Mouse (Mus musculus) T-helper 2 cell (primary cell): ENCODE data around the gene Emc10.

Experiments
- in situ Hi-C: fragments of 300-600 bp; cut with MboI, MseI; formaldehyde crosslinking; loops from one replicate; pipeline ENCODE4 v1.15.1; 2025; ENCODE audit warnings: high pct_unique_total_duplicates

Emc10 gene

GRCm38 (mm10) chr7:44526414-44527154 lies 30.3 kb upstream of the Emc10 start:
- in situ Hi-C loops: no loop called here

- in situ Hi-C loops: no loop called here
Measured at GRCm38 (mm10) chr7:44525126-44525832, 28.9 kb upstream of the Emc10 start.

GRCm38 (mm10) chr7:44524502-44524901 lies 28.2 kb upstream of the Emc10 start, which contains the start of gene Mybpc2:
Mybpc2 (minus strand) TSS chr7:44524656.
- in situ Hi-C loops: no loop called here

GRCm38 (mm10) chr7:44523056-44523455 lies 26.7 kb upstream of the Emc10 start:
- in situ Hi-C loops: no loop called here

GRCm38 (mm10) chr7:44521710-44522109 lies 25.4 kb upstream of the Emc10 start:
- in situ Hi-C loops: no loop called here

GRCm38 (mm10) chr7:44520990-44521389 lies 24.7 kb upstream of the Emc10 start:
- in situ Hi-C loops: no loop called here

- in situ Hi-C loops: no loop called here
Measured at GRCm38 (mm10) chr7:44519240-44519913, 23.0 kb upstream of the Emc10 start.

- in situ Hi-C loops: no loop called here
Measured at GRCm38 (mm10) chr7:44507491-44507890, 11.2 kb upstream of the Emc10 start.

- in situ Hi-C loops: loop anchor here (5.0 kb wide), 1 partner anchor 34 kb away; the partner anchor contains the start of genes Aspdh and Josd2
Measured at GRCm38 (mm10) chr7:44501563-44502115, 5.3 kb upstream of the Emc10 start.

- in situ Hi-C loops: loop anchor here (5.0 kb wide), 1 partner anchor 33 kb away; the partner anchor contains the start of genes Aspdh and Josd2
Measured at GRCm38 (mm10) chr7:44500046-44500445, 3.7 kb upstream of the Emc10 start.

- in situ Hi-C loops: loop anchor here (5.0 to 10.0 kb wide), 2 partner anchors 53 to 824 kb away; partner anchors contain the start of genes Ctu1 and Nr1h2
Measured at GRCm38 (mm10) chr7:44498922-44499321, 2.6 kb upstream of the Emc10 start.

- in situ Hi-C loops: loop anchor here (5.0 to 10.0 kb wide), 2 partner anchors 55 to 823 kb away; partner anchors contain the start of genes Ctu1 and Nr1h2
Measured at GRCm38 (mm10) chr7:44497361-44498055, 1.2 kb upstream of the Emc10 start.

- in situ Hi-C loops: loop anchor here (5.0 to 10.0 kb wide), 2 partner anchors 56 to 822 kb away; partner anchors contain the start of genes Ctu1 and Nr1h2
Measured at GRCm38 (mm10) chr7:44496771-44497109, 411 bp upstream of the Emc10 start.

- in situ Hi-C loops: loop anchor here (5.0 to 10.0 kb wide), 2 partner anchors 57 to 820 kb away; partner anchors contain the start of genes Ctu1 and Nr1h2
Measured at GRCm38 (mm10) chr7:44495086-44495485, 1.2 kb downstream of the Emc10 start.

GRCm38 (mm10) chr7:44494681-44495080 lies 1.6 kb downstream of the Emc10 start:
- in situ Hi-C loops: loop anchor here (5.0 to 10.0 kb wide), 2 partner anchors 58 to 820 kb away; partner anchors contain the start of genes Ctu1 and Nr1h2

GRCm38 (mm10) chr7:44492166-44492826 lies 4.0 kb downstream of the Emc10 start:
- in situ Hi-C loops: loop anchor here (10.0 kb wide), 1 partner anchor 817 kb away; the partner anchor contains the start of gene Ctu1

GRCm38 (mm10) chr7:44491391-44491790 lies 4.9 kb downstream of the Emc10 start:
- in situ Hi-C loops: loop anchor here (10.0 kb wide), 1 partner anchor 817 kb away; the partner anchor contains the start of gene Ctu1

- in situ Hi-C loops: loop anchor here (10.0 kb wide), 1 partner anchor 815 kb away; the partner anchor contains the start of gene Ctu1
Measured at GRCm38 (mm10) chr7:44490281-44490680, 6.0 kb downstream of the Emc10 start.

GRCm38 (mm10) chr7:44488545-44488944 lies 7.8 kb downstream of the Emc10 start:
- in situ Hi-C loops: no loop called here

- in situ Hi-C loops: no loop called here
Measured at GRCm38 (mm10) chr7:44487936-44488335, 8.4 kb downstream of the Emc10 start.
